Mouse (Mus musculus) frontal cortex, adult 2 months (tissue): ENCODE results near the gene Yod1. TPM values are rescaled to one million over a fixed set of nuclear protein-coding genes. Genes with fewer than 3 reads are reported as not detected.

Experiments used
- DNase-seq, 2 experiments: peaks; one replicate each; pipeline ENCODE4 v3.0.0; 2022; ENCODE audit warnings: low spot score in 1 of 2; ENCODE audit errors: extremely low spot score in 1 of 2
- polyA plus RNA-seq: library from polyadenylated mRNA; depleted of rRNA; stranded (reverse); fragments of >200 nt; gene quantifications from 2 replicates; pipeline ENCODE4 v1.2.3, GENCODE M21; 2012; rRNA removed

Gene Yod1
- polyA plus RNA-seq, 1 experiment = 7.8 TPM

DNA sequence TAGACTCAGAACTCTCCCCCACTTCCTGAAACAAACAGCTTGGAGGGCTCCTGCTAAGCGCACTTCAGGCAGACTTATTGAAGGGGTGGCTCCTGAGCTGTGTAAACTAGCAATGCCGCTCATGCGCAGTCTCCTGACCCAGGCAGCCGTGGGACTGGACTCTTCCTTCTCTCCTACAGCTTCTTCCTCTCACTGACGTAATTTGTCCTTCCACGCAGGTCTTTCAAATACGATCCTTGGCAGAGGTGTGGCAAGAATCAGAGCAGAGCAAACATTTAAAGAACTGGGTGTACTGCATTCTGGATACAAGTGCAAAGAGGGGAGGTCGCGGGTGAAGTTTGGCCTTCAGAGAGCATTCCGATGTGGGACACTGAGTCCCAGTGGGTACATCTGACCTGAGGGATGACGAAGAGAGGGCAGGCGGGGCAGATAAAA is 46.9 kb downstream of the Yod1 start:
- DNase-seq = no peak

DNA sequence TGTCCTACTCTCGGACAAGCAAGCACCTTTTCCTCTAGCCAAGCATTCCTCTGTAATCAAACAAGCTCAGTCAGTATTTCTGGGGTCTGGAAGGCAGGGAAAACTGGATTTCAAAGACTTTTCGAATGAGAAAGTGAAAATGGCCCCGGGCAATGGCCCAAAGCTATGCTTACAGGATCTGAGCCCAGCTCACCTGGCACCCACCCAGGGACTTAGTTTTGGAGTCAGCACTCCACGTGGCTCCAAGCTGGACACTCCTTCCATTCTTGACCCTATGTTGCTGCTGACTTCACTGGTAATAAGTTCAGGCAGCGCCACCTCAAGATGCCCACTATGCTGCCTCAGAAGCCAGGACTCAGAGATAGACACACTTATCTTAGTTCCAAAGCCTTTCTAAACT is 49.9 kb downstream of the Yod1 start:
- DNase-seq = no peak

GRCm38 (mm10) chr1:130769925-130770324 is 52.8 kb downstream of the Yod1 start:
- no peak for DNase-seq

- DNase-seq = no peak
Measured at GRCm38 (mm10) chr1:130770487-130770886, 53.4 kb downstream of the Yod1 start.

GRCm38 (mm10) chr1:130770981-130771494 is 53.9 kb downstream of the Yod1 start:
- DNase-seq = no peak

Other genes with a start within 250 kb of the Yod1 start
- gene Zp3r, start 87.7 kb upstream of the Yod1 start, polyA plus RNA-seq = not detected in 2 replicates
- 0.02 TPM in 1 of 2 replicates, not detected in the other for gene C4bp, start 55.7 kb upstream of the Yod1 start, polyA plus RNA-seq
- 0.12 TPM in 1 of 2 replicates, not detected in the other for gene Gm29427, start 1.5 kb upstream of the Yod1 start, polyA plus RNA-seq
- 49.8 and 54.3 TPM in 2 replicates for gene Pfkfb2, start 11.9 kb downstream of the Yod1 start, polyA plus RNA-seq
- 2.5 and 2.9 TPM in 2 replicates for gene AA986860, start 14.6 kb downstream of the Yod1 start, polyA plus RNA-seq
- 0.10 TPM in 1 of 2 replicates, not detected in the other for gene Fcamr, start 83.6 kb downstream of the Yod1 start, polyA plus RNA-seq
- 0.04 and 0.11 TPM in 2 replicates for gene Pigr, start 109.4 kb downstream of the Yod1 start, polyA plus RNA-seq
- 0.28 and 1.0 TPM in 2 replicates for gene Fcmr, start 148.3 kb downstream of the Yod1 start, polyA plus RNA-seq
- gene Il24, start 170.1 kb downstream of the Yod1 start, polyA plus RNA-seq = not detected in 2 replicates
- gene Il20, start 194.1 kb downstream of the Yod1 start, polyA plus RNA-seq = not detected in 2 replicates
- gene Il19, start 222.8 kb downstream of the Yod1 start, polyA plus RNA-seq = not detected in 2 replicates